8 mouse cellular contexts compared by ENCODE assay signal in the genomic region with DNA sequence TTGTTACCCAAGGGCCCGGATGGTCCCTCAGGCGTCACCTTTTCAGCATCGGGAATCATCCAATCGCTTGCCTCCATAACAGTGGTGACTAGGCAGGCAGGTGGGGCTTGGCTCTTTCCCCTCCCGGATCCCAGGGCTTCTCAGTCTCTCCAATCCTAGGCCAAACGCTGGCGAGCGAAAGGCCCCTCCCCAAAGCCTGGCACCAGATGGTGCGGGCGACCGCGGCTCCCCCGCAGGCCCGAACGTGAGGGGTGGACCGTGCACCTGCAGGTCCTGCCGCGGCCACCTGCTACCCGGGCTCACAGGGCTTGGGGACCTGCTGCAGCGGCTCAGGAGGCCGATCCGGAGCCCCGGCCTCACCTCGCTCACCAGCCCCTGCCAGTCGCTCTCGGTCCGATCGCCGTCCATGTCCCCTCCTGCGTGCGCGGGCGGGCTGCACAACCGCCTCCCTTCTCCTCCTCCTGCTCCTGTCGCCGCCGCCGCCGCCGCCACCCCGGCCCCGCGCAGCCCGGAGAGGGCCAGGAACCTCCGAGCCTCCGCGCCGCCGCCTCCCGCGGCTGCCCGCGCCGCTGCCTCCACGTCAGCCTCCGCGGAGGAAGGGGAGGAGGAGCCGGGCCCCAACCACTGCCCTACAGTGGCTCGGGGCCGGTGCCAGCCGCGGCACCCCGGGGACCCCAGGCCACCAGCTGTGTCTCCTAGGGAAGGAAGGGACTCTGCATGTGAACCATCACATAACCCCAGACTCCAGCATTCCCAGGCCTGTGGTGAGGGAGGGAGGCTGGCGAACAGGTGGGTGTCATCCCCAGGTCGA. TPM values are rescaled to one million over a fixed set of nuclear protein-coding genes. Genes with fewer than 3 reads are reported as not detected.
DNase-seq lines count a peak whose midpoint lies in the region; ATAC-seq lines count a peak whose summit lies in the region.

Gene Ccdc149, minus strand, starts transcription at position 531 of the 811 bp plus-strand sequence.

- H3K9me3 ChIP-seq in embryonic facial prominence, embryonic 15.5 days (replicated peaks), result no peaks in the 10 kb centered on the region
- no peaks in the 10 kb centered on the region for H3K9me3 ChIP-seq in limb, embryonic 10.5 days (replicated peaks)
- no peaks in the 10 kb centered on the region for H3K9me3 ChIP-seq in midbrain, embryonic 11.5 days (ENCODE audit: control insufficient read depth, low read length)
- no peaks in the 10 kb centered on the region for H3K9me3 ChIP-seq in stomach, embryonic 14.5 days (ENCODE audit: control insufficient read depth, low read depth, low read length)

- H3K4me1 ChIP-seq in embryonic facial prominence, embryonic 15.5 days, result peaks cover 12% of the 10 kb centered on the region; the same call in 1 of the 2 replicates
- H3K4me1 ChIP-seq in limb, embryonic 10.5 days, result peaks cover 13% of the 10 kb centered on the region
- H3K4me1 ChIP-seq in midbrain, embryonic 11.5 days (ENCODE audit: control insufficient read depth, insufficient read depth, low read length), result peaks cover 4% of the 10 kb centered on the region; the same call in 1 of the 2 replicates
- H3K4me1 ChIP-seq in stomach, embryonic 14.5 days (ENCODE audit: control insufficient read depth, insufficient read depth, low read length), result no peaks in the 10 kb centered on the region

- H3K27me3 ChIP-seq in embryonic facial prominence, embryonic 15.5 days, result 0 out of 2 replicates have a peak, but pooled peaks cover 6% of the 10 kb centered on the region
- peaks cover 45% of the 10 kb centered on the region for H3K27me3 ChIP-seq in limb, embryonic 10.5 days (ENCODE audit: low read depth, poor library complexity, severe bottlenecking)
- H3K27me3 ChIP-seq in midbrain, embryonic 11.5 days (ENCODE audit: control insufficient read depth, insufficient read depth, low read length), result no peaks in the 10 kb centered on the region; the same call in 1 of the 2 replicates
- no peaks in the 10 kb centered on the region for H3K27me3 ChIP-seq in stomach, embryonic 14.5 days (ENCODE audit: control insufficient read depth, insufficient read depth, low read length)

- H3K4me2 ChIP-seq in embryonic facial prominence, embryonic 15.5 days (replicated peaks), result peak within 1 kb of the TSS; percentile 87
- H3K4me2 ChIP-seq in midbrain, embryonic 11.5 days, result peak within 1 kb of the TSS; percentile 86
- H3K4me2 ChIP-seq in stomach, embryonic 14.5 days (replicated peaks; ENCODE audit: low read depth, low read length), result peak within 1 kb of the TSS; percentile 76

- H3K36me3 ChIP-seq in embryonic facial prominence, embryonic 15.5 days, result no peaks in the 10 kb centered on the region
- no peaks in the 10 kb centered on the region for H3K36me3 ChIP-seq in limb, embryonic 10.5 days
- H3K36me3 ChIP-seq in midbrain, embryonic 11.5 days (ENCODE audit: control insufficient read depth, insufficient read depth, low read length), result no peaks in the 10 kb centered on the region
- H3K36me3 ChIP-seq in stomach, embryonic 14.5 days (ENCODE audit: control insufficient read depth, insufficient read depth, low read length), result no peaks in the 10 kb centered on the region

- peak; percentile 88 for ATAC-seq in embryonic facial prominence, embryonic 15.5 days (ENCODE audit: insufficient number of reproducible peaks, low FRiP score, low TSS enrichment, low read depth)
- peak; percentile 87 for ATAC-seq in midbrain, embryonic 11.5 days (ENCODE audit: low FRiP score)
- ATAC-seq in stomach, embryonic 14.5 days (ENCODE audit: insufficient number of reproducible peaks, insufficient read depth, low FRiP score, low read depth), result peak; percentile 94
- no peak for ATAC-seq in monocyte, adult 5-6 weeks (replicated peaks; ENCODE audit: insufficient number of reproducible peaks, low FRiP score, low TSS enrichment, poor library complexity, severe bottlenecking)

- WGBS in embryonic facial prominence, embryonic 15.5 days, result 1% methylated on average over 55 of the region's 65 CpGs
- 2% methylated on average over 37 of the region's 65 CpGs for WGBS in limb, embryonic 10.5 days
- WGBS in midbrain, embryonic 11.5 days, result under 1% methylated on average over 50 of the region's 65 CpGs
- 1% methylated on average over 57 of the region's 65 CpGs for WGBS in stomach, embryonic 14.5 days

- H3K9ac ChIP-seq in embryonic facial prominence, embryonic 15.5 days, result peak within 1 kb of the TSS; percentile 61
- H3K9ac ChIP-seq in midbrain, embryonic 11.5 days (ENCODE audit: low read length), result peak within 1 kb of the TSS; percentile 89
- peak within 1 kb of the TSS; percentile 47 for H3K9ac ChIP-seq in stomach, embryonic 14.5 days (replicated peaks; ENCODE audit: low read depth, low read length)

- no peak within 1 kb of the TSS for H3K27ac ChIP-seq in embryonic facial prominence, embryonic 15.5 days (replicated peaks)
- H3K27ac ChIP-seq in limb, embryonic 10.5 days, result peak within 1 kb of the TSS; percentile 74
- H3K27ac ChIP-seq in midbrain, embryonic 11.5 days (ENCODE audit: low read depth, low read length), result no peak within 1 kb of the TSS; the same call in 1 of the 2 replicates
- H3K27ac ChIP-seq in stomach, embryonic 14.5 days (ENCODE audit: low read length), result peak within 1 kb of the TSS; percentile 48; the same call in 1 of the 2 replicates

- peak; percentile 70 for DNase-seq in brain, embryonic 18.5 days (ENCODE audit: low read depth, low spot score)
- peak; percentile 51 to 53 for DNase-seq in heart, adult 9 months (ENCODE audit: low spot score in 2 of 2)
- DNase-seq in kidney, adult 9 months, result peak; percentile 88
- DNase-seq in limb, embryonic 10.5 days (ENCODE audit: low spot score), result peak; percentile 58
- peak; percentile 95 for DNase-seq in midbrain, embryonic 11.5 days (ENCODE audit: low spot score, missing footprints)

- H3K4me3 ChIP-seq in embryonic facial prominence, embryonic 15.5 days (replicated peaks), result peak within 1 kb of the TSS; percentile 60
- peak within 1 kb of the TSS; percentile 70 for H3K4me3 ChIP-seq in limb, embryonic 10.5 days
- H3K4me3 ChIP-seq in midbrain, embryonic 11.5 days (ENCODE audit: low read depth, low read length), result peak within 1 kb of the TSS; percentile 68
- H3K4me3 ChIP-seq in stomach, embryonic 14.5 days (ENCODE audit: low read depth, low read length), result peak within 1 kb of the TSS; percentile 49

RNA-seq across cellular contexts. Expression of gene Ccdc149, which starts in this region (rescaled TPM):
- 4.1 TPM in 2 replicates for polyA plus RNA-seq in embryonic facial prominence, embryonic 15.5 days (2015; fragmentation: Nextera tagmentation; extraction: Ambion mirVana)
- 0.23 and 0.64 TPM in 2 replicates for polyA plus RNA-seq in limb, embryonic 10.5 days (2016; fragmentation: Nextera tagmentation; extraction: Ambion mirVana)
- 2.4 and 3.1 TPM in 2 replicates for polyA plus RNA-seq in midbrain, embryonic 11.5 days (2014; fragmentation: Nextera tagmentation; extraction: Ambion mirVana)
- 3.4 and 4.3 TPM in 2 replicates for polyA plus RNA-seq in stomach, embryonic 14.5 days (2014; fragmentation: Nextera tagmentation; extraction: Ambion mirVana)
- not detected in 3 replicates for total RNA-seq in monocyte, adult 5-6 weeks (2017)

Comparison
In these comparisons a context has a peak if more than half of its experiments do, and no peak if none do; other contexts are left out.
1. Peak in DNase-seq, H3K4me3 ChIP-seq and H3K27ac ChIP-seq in limb, embryonic 10.5 days; RNA of the gene not detected or under 1 TPM.